Mouse (Mus musculus) limb, embryonic 13.5 days (tissue): ENCODE measurements around the gene Trpv4. TPM values are rescaled to one million over a fixed set of nuclear protein-coding genes. Genes with fewer than 3 reads are reported as not detected.

ENCODE experiments used
- ATAC-seq: fragments of 200-750 bp; cut with Nextera tagmentation; 2 replicates; pipeline ENCODE4 v1.8.0; 2017; ENCODE audit warnings: low read depth, moderate number of reproducible peaks, moderate TSS enrichment; ENCODE audit not compliant: low FRiP score
- H3K27ac ChIP-seq: fragments of 300-500 bp; sonication (generic); 2 replicates; pipeline ENCODE4 v1.5.1; 2015; ENCODE audit warnings: inconsistent platforms, mild to moderate bottlenecking, moderate library complexity
- H3K27me3 ChIP-seq: fragments of 300-500 bp; sonication (generic); 2 replicates; pipeline ENCODE4 v1.6.1; 2015; ENCODE audit warnings: mild to moderate bottlenecking, inconsistent platforms
- H3K36me3 ChIP-seq: fragments of 300-500 bp; sonication (generic); 2 replicates; pipeline ENCODE4 v1.6.1; 2015; ENCODE audit warnings: inconsistent platforms, mild to moderate bottlenecking, moderate library complexity
- H3K4me1 ChIP-seq: fragments of 300-500 bp; sonication (generic); 2 replicates; pipeline ENCODE4 v1.6.1; 2015; ENCODE audit warnings: inconsistent platforms
- H3K4me2 ChIP-seq: fragments of 300-500 bp; sonication (generic); replicated peaks from 2 replicates; pipeline ENCODE4 v1.6.1; 2015; ENCODE audit warnings: inconsistent platforms, mild to moderate bottlenecking, moderate library complexity
- H3K4me3 ChIP-seq: fragments of 300-500 bp; sonication (generic); 2 replicates; pipeline ENCODE4 v1.5.1; 2015; ENCODE audit warnings: moderate library complexity, mild to moderate bottlenecking, inconsistent platforms
- H3K9ac ChIP-seq: fragments of 300-500 bp; sonication (generic); 2 replicates; pipeline ENCODE4 v1.6.1; 2015; ENCODE audit warnings: mild to moderate bottlenecking, inconsistent platforms
- H3K9me3 ChIP-seq: fragments of 300-500 bp; sonication (generic); 2 replicates; pipeline ENCODE4 v1.6.1; 2016; ENCODE audit warnings: inconsistent platforms
- whole genome bisulfite sequencing: fragments of 180-500 bp; shearing (Covaris S2); methylation state at CpG from one replicate; pipeline ENCODE4 v1.1.7; 2015; 5-methylcytosine and 5-hydroxymethylcytosine counted together
- polyA plus RNA-seq: library from polyadenylated mRNA; unstranded; fragments of >200 nt; fragmentation: Nextera tagmentation; extraction: Ambion mirVana; gene quantifications from 2 replicates; pipeline ENCODE4 v1.2.1, GENCODE M21; 2015

Gene Trpv4
- polyA plus RNA-seq, 1 experiment from 2014 or later = 11.8 TPM

GRCm38 (mm10) chr5:114583046-114583445 lies 75.2 kb downstream of the Trpv4 start:
- Histone ChIP-seq H3K4me3 (no peak overlapping the region), H3K4me1 (peaks cover 15% of the 10 kb centered on the region; the same call in 1 of the 2 replicates)
- 74% methylated on average over 3 of the region's 3 CpGs for WGBS

DNA sequence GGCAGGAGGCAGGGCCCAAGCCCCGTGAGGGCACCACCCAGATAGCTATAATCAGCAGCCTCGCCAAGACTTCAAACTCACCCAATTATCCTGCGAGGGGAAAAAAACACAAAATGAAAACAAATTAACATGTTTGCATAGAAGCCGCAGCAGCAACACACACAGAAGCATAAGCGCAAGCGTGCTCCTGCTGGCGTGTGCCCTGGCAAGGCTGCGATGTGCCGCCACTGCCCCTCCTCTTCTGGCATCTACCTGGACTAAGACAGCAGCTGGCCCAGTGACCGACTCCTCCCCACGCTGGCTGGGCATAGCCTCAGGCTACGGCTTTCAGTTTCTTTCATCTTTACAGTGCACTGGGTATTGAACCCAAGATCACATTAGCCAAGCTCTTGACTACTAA lies 76.7 kb downstream of the Trpv4 start:
- no peaks in the 10 kb centered on the region for H3K36me3 ChIP-seq
- H3K27me3 ChIP-seq = 0 out of 2 replicates have a peak, but pooled peaks cover 8% of the 10 kb centered on the region
- peaks cover 12% of the 10 kb centered on the region; the same call in 1 of the 2 replicates for H3K4me1 ChIP-seq
- H3K9ac ChIP-seq = no peak overlapping the region
- no peak for ATAC-seq
- H3K27ac ChIP-seq = no peak overlapping the region
- no peaks in the 10 kb centered on the region for H3K9me3 ChIP-seq
- H3K4me2 ChIP-seq = no peak overlapping the region
- H3K4me3 ChIP-seq = no peak overlapping the region
- WGBS = 78% methylated on average over 12 of the region's 12 CpGs

More at GRCm38 (mm10) chr5:114583046-114583445, 75.2 kb downstream of the Trpv4 start:
- H3K9me3 ChIP-seq = no peaks in the 10 kb centered on the region
- no peak overlapping the region for H3K27ac ChIP-seq
- H3K27me3 ChIP-seq = 0 out of 2 replicates have a peak, but pooled peaks cover 8% of the 10 kb centered on the region
- H3K4me2 ChIP-seq = no peak overlapping the region
- H3K36me3 ChIP-seq = no peaks in the 10 kb centered on the region
- H3K9ac ChIP-seq = no peak overlapping the region
- no peak for ATAC-seq

- WGBS = 74% methylated on average over 8 of the region's 8 CpGs
- Histone ChIP-seq H3K27ac (no peak overlapping the region; the same call in 1 of the 2 replicates), H3K9ac (no peak overlapping the region), H3K4me1 (peaks cover 14% of the 10 kb centered on the region), H3K36me3 (no peaks in the 10 kb centered on the region), H3K4me3 (no peak overlapping the region), H3K9me3 (no peaks in the 10 kb centered on the region), H3K4me2 (no peak overlapping the region), H3K27me3 (peaks cover 17% of the 10 kb centered on the region; the same call in 1 of the 2 replicates)
- ATAC-seq = no peak
Measured at GRCm38 (mm10) chr5:114579714-114580357, 78.4 kb downstream of the Trpv4 start.

DNA sequence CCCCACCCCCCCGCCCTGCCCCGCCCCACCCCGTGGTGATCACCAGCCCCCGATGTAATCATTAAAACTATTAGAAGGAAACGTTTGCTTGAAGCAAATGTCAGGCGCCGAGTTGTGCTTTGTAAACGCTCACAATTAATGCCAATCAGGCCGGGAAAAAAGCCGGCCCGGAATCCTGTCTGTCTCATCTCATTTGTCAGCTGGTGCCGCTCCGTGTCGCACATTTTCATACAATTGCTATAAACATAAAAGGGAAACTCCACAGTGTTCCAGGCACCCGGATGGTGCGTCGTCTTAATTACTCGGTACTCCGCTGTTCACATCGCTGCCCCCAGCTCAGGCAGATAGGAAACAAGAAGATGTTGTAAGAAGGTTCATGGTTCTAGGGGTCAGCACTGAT lies 79.9 kb downstream of the Trpv4 start:
- H3K4me2 ChIP-seq = no peak overlapping the region
- H3K4me3 ChIP-seq = no peak overlapping the region
- no peak overlapping the region for H3K27ac ChIP-seq
- H3K9me3 ChIP-seq = no peaks in the 10 kb centered on the region
- H3K27me3 ChIP-seq = peaks cover 24% of the 10 kb centered on the region
- 65% methylated on average over 20 of the region's 20 CpGs for WGBS
- H3K9ac ChIP-seq = no peak overlapping the region
- H3K4me1 ChIP-seq = peaks cover 20% of the 10 kb centered on the region
- no peak for ATAC-seq
- no peaks in the 10 kb centered on the region for H3K36me3 ChIP-seq

GRCm38 (mm10) chr5:114575986-114576605 lies 82.1 kb downstream of the Trpv4 start:
- H3K9ac ChIP-seq = no peak overlapping the region
- 83% methylated on average over 16 of the region's 16 CpGs for WGBS
- no peak overlapping the region for H3K4me3 ChIP-seq
- H3K4me2 ChIP-seq = no peak overlapping the region
- peaks cover 35% of the 10 kb centered on the region for H3K4me1 ChIP-seq
- peaks cover 46% of the 10 kb centered on the region for H3K27me3 ChIP-seq
- H3K36me3 ChIP-seq = no peaks in the 10 kb centered on the region
- no peak overlapping the region for H3K27ac ChIP-seq
- H3K9me3 ChIP-seq = no peaks in the 10 kb centered on the region
- no peak for ATAC-seq

- H3K36me3 ChIP-seq = no peaks in the 10 kb centered on the region
- no peak overlapping the region for H3K4me2 ChIP-seq
- H3K27me3 ChIP-seq = peaks cover 52% of the 10 kb centered on the region
- no peak overlapping the region for H3K27ac ChIP-seq
- ATAC-seq = no peak
- no peaks in the 10 kb centered on the region for H3K9me3 ChIP-seq
- H3K9ac ChIP-seq = no peak overlapping the region
- H3K4me3 ChIP-seq = no peak overlapping the region
- H3K4me1 ChIP-seq = peaks cover 40% of the 10 kb centered on the region
- WGBS = 57% methylated on average over 7 of the region's 7 CpGs
Measured at GRCm38 (mm10) chr5:114575530-114575929, 82.7 kb downstream of the Trpv4 start.

GRCm38 (mm10) chr5:114575010-114575409 lies 83.2 kb downstream of the Trpv4 start:
- no peaks in the 10 kb centered on the region for H3K36me3 ChIP-seq
- H3K4me3 ChIP-seq = no peak overlapping the region
- no peak overlapping the region for H3K27ac ChIP-seq
- ATAC-seq = no peak
- H3K9ac ChIP-seq = no peak overlapping the region
- peaks cover 56% of the 10 kb centered on the region for H3K27me3 ChIP-seq
- H3K4me1 ChIP-seq = peaks cover 44% of the 10 kb centered on the region
- no peaks in the 10 kb centered on the region for H3K9me3 ChIP-seq
- H3K4me2 ChIP-seq = no peak overlapping the region
- 25% methylated on average over 11 of the region's 11 CpGs for WGBS

DNA sequence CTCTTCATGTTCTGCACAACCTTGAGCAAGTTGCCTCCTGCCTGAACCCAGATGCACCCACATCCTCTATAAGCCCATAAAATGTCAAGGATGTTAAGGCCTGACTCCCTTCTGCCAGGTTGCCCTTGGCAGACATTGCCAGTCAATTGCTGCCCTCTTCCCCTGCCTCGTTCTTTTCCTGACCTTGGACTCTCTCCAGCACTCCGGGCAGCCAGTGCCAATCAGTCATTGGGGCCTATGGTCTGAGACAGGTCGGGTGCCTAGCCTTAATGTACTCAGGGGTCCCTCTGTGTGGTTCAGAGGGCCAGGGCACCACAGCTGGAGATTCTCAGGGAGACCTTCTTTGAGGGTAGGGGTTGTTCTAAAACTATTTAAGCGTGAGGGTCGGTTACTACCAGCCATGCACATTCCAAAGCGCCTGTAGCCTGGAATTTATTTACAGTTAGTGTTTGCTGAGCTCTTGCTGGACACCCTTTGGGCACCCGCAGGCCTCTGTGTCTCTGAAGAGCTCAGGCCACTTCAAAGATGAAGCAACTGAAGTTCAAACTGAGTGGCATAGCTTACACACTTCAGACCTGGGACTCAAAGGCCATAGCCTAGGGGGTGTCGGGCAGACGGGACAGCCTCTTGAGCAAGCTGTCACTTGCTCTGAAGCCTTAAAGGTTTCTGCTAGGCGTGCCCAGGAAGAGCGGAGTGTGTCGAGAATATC lies 84.1 kb downstream of the Trpv4 start:
- H3K27me3 ChIP-seq = peaks cover 65% of the 10 kb centered on the region
- no peak overlapping the region for H3K27ac ChIP-seq
- ATAC-seq = no peak
- no peaks in the 10 kb centered on the region for H3K36me3 ChIP-seq
- no peaks in the 10 kb centered on the region for H3K9me3 ChIP-seq
- WGBS = 62% methylated on average over 12 of the region's 12 CpGs
- no peak overlapping the region for H3K4me3 ChIP-seq
- no peak overlapping the region for H3K9ac ChIP-seq
- no peak overlapping the region for H3K4me2 ChIP-seq
- H3K4me1 ChIP-seq = peaks cover 51% of the 10 kb centered on the region

DNA sequence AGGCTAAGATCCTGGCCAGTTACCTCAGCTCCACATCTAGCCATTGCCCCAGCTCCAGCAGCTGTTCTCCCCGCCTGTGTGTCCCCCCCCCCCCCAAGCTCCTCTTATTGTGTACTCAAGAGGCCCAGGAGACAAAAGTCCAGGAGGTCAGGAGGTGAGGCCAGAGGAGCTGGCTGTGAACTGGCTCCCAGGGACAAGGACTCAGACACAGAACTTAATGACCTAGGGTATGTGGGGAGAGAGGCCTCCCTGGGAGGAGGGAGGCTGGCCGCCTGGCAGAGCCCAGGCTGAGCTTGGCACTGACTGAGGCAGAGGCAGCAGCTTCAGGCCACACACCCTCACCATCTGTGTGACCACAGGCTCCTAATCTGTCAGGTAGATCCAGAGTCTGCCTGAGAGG lies 85.2 kb downstream of the Trpv4 start:
- ATAC-seq = no peak
- no peak overlapping the region for H3K4me2 ChIP-seq
- H3K4me3 ChIP-seq = no peak overlapping the region

More for the DNA sequence above, 85.2 kb downstream of the Trpv4 start:
- WGBS = 39% methylated on average over 2 of the region's 2 CpGs
- Histone ChIP-seq H3K27ac (no peak overlapping the region), H3K9me3 (no peaks in the 10 kb centered on the region), H3K36me3 (no peaks in the 10 kb centered on the region), H3K4me1 (peaks cover 62% of the 10 kb centered on the region), H3K9ac (no peak overlapping the region), H3K27me3 (peaks cover 74% of the 10 kb centered on the region)

Other genes starting within 250 kb of the Trpv4 start
- gene Mmab, start 214.4 kb downstream of the Trpv4 start, polyA plus RNA-seq = 34.3 and 34.9 TPM in 2 replicates
- 39.0 and 41.6 TPM in 2 replicates for gene Mvk, start 214.2 kb downstream of the Trpv4 start, polyA plus RNA-seq
- 0.69 and 0.72 TPM in 2 replicates for gene Fam222a, start 90.4 kb downstream of the Trpv4 start, polyA plus RNA-seq
- gene Gltp, start 32.6 kb upstream of the Trpv4 start, polyA plus RNA-seq = 95.1 and 97.0 TPM in 2 replicates
- gene Tchp, start 49.3 kb upstream of the Trpv4 start, polyA plus RNA-seq = 19.4 and 23.3 TPM in 2 replicates
- gene Ankrd13a, start 116.3 kb upstream of the Trpv4 start, polyA plus RNA-seq = 38.6 and 40.2 TPM in 2 replicates
- gene Git2, start 117.1 kb upstream of the Trpv4 start, polyA plus RNA-seq = 46.9 and 52.5 TPM in 2 replicates
- gene 1500011B03Rik, start 165.0 kb upstream of the Trpv4 start, polyA plus RNA-seq = 93.9 and 98.0 TPM in 2 replicates
- gene 4930519G04Rik, start 195.2 kb upstream of the Trpv4 start, polyA plus RNA-seq = not detected in 2 replicates
- gene Gm9936, start 200.3 kb upstream of the Trpv4 start, polyA plus RNA-seq = 0.24 and 0.28 TPM in 2 replicates
- gene Oasl2, start 238.5 kb upstream of the Trpv4 start, polyA plus RNA-seq = 1.3 and 2.3 TPM in 2 replicates